Mouse (Mus musculus) thymus, postnatal 36 days (tissue): ENCODE results near the gene Tspan18.

Source experiments
- DNase-seq, 2 experiments: peaks; one replicate each; pipeline ENCODE4 v3.0.0; 2022; ENCODE audit warnings: mixed read lengths in 2 of 2

The Tspan18 gene

DNA sequence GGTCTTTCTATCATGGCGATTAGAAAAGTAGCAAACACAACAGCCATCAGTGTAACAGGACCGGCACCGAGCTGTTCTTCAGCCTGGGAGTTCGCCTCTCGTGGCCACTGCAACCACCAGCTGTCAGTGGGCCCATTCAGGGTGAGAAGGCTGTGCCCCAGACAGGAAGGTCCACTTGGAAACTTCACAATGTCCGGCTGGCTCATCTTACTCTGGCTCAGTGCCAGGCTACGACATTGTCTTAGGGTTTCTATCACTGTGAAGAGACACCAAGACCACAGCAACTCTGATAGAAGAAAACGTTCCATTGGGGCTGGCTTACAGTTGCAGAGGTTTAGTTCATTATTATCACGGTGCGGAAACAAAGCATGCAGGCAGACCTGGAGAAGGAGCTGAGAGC, 45.1 kb downstream of the Tspan18 start:
- no peak for DNase-seq

DNA sequence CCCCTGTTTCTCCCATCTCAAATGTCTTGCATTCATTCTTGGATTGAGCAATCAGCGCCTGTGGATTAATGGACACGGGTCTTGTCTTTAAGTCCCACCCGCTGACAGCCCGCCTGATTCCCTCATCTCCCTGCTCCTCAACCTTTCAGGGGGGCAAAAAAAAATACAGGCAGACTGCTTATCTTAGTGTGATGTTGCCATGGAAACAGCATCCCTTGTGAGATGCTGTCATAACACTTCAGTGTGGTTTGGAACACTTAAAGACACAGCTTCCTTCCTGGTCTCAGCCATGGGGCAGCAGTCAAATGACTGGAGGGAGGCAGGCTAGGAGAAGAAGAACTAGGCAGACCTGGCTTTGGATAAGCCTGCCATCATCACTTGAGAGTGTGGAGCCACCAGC, 47.0 kb downstream of the Tspan18 start:
- no peak for DNase-seq

DNA sequence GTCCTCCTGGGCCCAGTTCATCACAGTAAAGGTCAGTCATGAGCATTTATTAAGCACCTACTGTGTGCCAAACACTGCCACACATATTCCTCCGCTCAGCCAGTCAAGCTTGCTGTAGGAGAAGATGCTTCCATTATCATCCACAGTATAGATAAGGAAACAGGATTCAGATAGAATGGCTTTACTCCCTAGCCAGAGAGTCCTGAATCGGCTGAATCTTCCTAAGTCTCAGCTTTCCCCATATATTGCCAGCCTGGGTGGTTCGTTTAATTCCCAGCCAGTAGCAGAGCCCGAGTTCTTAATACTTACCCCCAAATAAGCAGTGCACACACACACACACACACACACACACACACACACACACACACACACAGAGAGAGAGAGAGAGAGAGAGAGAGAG, 47.6 kb downstream of the Tspan18 start:
- no peak for DNase-seq

DNA sequence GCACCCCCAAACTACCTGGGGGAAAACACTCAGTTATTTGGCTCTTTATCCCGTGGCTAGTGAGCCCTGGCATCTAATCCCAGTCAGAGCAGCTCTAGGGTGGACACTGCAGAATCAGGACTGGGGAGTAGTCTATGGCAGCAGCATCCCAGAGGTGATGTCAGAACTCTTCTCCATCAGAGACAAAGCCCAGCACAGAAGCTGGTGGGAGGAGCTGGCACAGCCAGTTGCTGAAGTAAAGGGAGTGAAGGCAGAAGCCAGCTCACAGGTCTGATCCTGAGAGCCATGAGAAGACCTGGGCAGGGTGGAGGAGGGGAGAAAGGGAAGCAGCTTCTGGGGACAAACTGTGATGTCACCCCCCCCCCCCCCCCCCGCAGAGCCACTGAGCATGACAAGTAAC, 48.0 kb downstream of the Tspan18 start:
- DNase-seq = no peak

DNA sequence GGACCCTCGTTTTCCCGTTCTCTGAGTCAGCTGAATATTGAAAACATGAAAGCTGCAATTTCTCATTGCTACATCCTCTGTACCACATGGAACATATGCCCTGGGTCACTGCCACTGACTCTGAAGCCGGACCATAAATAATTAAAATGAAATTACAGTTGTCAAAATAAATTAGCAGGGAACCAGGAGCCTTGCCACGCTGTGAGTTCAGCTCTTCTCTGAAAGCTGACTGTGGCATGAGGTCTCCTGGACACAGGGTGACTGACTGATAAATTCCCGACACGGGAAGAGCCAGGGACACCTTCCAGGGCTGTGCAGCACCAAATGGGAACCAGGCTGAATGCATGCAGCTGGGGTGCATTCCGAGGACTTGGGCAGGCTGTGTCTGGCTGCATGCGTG, 48.5 kb downstream of the Tspan18 start:
- DNase-seq = no peak

DNA sequence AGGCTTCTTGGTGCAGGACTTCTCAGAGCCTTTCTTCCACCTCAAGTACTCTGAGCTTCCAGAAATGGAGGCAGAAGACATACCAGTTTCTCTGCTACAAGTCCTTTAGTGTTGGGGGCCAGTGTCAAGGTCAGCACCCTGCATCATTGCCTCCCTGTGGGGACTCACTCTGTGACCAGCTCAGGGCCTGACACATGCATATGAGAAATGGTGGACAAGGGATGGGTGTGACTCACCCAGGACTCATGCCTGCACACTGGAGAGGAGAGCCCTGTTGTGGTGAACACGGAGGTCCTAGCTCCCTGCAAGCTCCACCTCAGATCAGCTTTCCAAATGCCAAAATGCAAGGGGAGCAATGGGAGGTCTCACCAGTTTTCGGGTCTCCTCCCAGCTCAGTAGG, 49.7 kb downstream of the Tspan18 start:
- no peak for DNase-seq

DNA sequence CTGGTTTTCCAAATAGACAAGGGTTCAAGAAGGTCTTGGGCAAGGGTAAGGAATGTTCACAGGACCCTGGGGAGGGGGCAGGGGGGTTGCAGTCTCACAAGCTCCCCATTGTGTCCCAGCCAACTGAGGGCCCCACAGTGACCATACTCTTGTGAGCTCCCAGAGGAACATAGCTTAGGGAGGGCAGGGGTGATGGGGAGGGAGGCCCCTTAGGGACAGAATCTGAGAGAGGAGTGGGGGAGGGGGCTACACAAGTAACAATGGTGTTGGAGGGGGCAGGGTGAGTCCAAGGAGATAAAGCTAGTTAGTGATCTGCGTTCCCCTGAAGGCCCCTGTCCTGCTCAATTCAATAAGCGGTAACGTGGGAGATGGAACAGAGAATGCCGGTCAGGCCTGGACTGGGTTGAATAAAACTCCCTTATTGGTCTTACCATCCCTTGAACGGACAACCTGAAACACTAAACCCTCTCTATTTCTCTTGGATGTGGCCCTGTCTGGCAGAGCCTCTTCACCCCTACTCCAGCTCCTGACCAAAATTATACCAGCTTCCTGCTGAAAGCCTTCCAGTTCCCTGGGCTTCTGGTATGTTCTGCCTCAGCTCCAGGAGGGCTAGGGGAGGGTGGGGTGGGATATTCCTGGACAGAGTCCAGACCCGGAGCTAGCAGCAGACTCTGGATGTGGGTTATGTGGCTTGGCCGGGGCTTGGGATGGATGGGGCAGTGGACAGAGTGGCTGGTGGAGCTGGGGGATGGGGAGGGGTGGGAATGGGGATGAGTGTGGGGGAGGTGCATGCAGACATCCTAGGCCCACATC, 50.6 kb downstream of the Tspan18 start:
- no peak for DNase-seq

DNA sequence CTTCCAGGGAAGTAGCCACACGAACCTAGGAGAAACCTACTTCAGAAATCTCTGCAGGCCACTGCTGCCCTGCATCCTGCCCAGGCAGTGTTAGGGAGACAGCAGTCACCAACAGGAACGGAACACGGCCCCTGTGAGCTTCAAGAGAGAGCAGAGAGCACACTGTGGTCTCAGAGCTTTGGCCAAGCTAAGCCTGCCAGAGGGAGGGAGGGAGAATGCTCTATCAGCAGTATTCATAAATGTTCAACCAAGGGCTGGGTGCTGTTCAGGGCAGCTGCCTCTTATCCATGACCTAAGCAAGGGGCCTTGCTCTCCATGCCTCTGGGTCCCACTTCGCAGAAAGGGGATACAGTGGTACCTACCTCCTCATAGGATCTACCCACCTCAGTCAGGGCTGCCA, 51.7 kb downstream of the Tspan18 start:
- DNase-seq = no peak

DNA sequence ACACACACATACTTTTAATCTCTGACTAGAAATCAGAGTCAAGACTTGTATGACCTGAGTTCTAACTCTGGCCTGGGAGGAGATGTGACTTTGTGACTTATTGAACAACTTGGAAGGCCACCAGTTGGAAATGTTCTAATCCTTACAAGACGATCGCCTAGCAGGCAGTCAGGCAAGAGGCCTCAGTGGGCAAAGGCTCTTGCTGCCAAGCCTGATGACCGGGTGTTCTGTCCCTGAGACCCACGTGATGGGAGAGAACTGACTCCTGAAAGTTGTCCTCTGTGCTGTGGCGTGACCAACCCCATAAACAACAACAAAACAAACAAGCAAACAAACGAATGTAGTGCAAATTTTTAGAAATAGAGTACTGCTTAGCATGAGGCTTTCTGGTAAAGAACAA, 52.8 kb downstream of the Tspan18 start:
- DNase-seq = no peak

DNA sequence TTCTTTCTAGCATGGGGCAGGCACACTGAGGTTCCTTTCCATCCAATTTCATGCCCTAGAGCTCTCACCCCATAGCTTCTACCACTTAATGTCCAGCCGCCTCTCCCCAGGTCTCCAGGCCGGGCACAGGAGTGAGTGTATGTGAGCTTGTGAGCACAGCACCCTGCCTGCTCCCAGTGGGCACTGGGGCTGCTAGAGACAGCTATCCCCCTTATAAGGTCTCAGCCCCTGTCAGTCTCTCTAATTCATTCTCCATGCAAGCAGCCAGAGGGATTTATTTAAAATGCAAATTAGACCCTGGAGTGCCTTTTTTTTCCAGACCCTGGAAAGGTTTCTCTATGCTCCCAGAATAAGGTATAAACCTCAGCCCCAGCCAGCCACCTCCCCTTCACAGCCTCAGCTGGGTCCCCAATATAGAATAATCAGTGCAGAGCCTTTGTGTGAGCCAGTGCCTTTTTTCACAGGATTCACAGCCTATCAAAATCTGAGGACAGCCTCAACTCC, 54.1 kb downstream of the Tspan18 start:
- DNase-seq = no peak

DNA sequence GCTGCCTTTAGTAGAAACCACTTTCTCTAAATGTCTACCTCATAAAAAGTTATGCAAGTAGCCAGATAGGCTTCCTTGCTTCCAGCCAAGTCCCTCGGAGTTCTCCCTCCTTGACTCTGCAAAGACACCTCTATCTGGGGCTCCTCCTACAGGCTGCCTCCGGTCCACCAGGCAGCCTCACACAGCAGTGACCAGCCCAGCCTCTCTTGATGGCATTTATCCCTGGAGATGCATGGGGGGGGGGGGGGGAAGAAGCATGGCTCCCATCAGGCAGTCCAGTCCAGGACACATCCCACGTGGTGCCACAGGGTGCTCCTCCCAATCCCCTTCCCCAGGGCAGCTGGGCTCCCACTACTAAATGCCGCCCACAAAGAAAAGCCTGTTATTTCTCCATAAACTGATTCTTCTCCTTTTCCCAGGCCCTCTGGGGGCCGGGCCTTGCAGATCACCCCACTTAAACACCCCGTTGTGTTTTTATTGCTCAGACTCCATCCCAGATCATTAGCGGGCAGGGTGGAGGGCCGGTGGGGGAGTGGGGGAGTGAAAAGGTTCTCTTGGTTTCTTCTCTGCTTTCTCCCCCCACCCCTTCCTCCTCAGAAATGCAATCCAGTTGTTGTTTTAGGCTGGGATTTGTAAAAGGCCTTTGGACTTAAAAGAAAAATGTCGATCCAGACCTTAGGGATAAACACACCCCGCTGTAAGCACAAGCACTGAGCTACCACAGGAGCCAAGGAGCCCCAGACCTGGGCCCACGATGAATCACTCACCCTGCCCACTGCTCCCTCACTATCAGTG, 55.9 kb downstream of the Tspan18 start:
- no peak for DNase-seq

DNA sequence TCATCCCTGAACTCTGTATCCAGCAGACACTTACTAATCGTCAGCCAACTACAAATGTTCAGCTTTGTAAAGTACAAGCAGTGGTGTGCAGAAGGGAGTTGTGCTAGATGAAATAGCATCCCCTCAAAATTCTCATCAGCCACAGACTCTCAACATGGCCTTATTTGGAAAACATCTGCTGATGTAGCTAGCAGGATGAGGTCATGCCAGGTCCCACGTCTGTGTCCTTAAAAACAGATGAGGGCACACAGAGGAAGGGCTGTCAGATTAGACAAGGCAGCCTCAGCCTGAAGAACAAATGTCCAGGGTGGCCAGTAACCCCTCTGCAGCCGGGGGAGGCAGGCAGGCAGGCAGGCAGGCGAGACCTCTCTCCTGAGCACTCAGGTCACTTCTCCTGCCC, 56.8 kb downstream of the Tspan18 start:
- DNase-seq = no peak

DNA sequence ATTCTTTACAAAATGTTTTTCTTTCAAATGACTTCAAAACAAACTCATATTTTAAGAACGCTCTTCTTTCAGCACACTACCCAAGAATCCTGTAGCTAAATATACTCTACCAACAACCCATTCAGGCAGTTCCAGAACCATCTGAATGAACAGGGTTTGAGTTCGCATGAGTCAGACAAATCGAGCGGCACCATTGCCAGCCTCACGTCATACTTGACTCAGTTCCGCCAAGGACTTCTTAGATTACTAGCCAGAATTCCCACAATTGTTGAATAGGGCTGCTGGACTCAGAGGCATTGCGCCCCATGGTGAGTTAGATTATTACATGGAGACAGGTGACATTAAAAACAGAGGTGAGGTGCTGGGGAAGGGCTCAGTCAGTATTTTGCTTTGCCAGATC, 58.3 kb downstream of the Tspan18 start:
- DNase-seq = no peak

DNA sequence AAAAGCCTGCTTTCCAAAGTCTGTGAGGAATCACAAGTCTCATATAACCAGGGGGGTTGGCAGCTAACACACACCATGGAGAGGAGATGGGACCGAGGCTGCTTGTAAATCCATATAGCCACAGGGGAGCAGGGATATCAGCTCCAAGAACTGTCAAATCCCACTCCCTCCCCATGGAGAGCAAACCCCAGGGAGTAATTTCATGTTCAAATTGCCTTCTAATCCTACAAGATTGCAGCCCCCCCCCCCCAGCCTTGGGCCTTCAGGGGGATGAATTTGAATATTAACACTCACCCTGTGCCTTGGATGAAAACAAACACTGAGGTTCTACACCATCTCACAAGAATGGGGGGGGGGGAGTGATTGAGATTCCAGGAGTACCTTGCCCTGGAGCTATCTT, 60.4 kb downstream of the Tspan18 start:
- DNase-seq = no peak

DNA sequence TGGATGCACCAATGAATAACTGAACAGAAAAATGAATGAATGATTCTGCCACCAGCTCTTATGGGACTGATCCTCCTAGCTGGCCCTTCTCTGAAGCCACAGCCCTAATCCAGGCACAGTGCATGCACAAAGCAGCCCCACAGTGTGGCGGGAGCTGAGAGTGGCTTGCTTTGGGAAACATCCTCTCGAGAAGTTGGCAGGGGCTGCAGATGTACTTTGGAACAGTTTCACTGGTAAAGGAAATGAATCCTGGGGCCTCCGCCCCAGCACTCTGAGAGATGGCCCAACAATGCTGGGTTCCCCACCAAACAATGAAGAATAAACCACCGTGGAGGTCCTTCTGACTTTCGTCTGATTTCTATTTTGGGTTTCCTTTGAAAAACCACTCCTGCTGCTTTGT, 64.2 kb downstream of the Tspan18 start:
- DNase-seq = no peak

DNA sequence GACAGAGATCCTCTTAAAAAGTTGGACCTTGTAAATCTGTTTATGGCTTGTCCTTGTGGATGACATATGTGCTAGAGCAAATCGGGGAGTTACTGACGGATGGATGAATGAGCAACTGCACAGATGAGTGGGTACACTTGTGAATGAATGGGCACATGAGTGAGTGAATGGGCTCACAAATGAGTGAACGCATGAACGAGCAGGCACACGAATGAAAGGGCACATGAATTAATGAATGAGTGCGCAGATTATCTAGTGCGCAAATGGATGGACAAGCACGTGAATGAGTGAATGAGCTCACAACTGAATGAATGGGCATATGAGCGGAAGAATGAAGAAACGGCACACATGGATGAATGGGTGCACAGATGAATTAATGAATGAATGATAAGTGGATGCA, 64.7 kb downstream of the Tspan18 start:
- no peak for DNase-seq

DNA sequence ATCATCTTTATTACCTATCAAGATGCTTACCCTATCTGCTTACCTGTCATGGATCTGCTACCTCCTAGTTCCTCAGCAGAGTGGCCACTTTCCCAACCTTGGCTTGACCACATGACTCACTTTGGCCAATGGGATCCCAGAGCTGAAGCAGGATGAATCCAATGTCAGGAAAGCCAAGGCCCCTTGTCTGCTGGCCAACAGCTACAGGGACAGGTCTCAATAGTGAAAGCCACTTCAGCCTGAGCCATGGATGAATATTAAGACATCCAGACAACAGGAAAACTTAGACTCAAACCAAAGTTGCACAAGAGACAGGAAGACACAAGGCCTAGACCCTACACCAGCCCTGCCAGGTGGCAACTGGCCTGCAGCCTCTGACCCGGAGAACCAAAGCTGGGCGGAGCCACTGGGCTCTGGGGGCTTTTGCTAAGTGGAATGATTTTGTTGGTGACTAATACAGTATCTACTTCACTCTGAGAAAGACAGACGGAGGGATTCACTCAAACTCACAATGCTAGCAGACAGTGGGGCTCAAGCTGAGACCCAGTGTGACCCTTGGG, 65.5 kb downstream of the Tspan18 start:
- DNase-seq = no peak

DNA sequence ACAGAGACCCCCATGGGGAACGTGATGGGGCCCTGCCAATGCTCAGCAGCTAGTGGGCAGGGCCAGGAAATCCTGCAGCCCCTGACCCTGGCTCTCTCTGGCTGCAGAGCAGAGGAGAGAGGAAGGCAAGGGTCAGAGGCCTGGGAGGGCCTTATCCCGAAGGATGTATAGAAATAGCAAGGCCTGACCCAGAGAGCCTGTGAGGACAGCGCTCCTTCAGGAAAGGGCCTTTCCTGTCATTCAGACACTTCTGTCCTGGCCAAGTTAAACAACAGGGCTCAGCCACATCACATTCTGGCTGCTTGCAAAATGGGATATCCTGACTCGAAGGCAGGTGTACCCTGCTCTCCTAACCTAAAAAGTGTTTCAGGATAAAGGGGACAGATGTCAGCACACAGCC, 66.5 kb downstream of the Tspan18 start:
- DNase-seq = no peak

DNA sequence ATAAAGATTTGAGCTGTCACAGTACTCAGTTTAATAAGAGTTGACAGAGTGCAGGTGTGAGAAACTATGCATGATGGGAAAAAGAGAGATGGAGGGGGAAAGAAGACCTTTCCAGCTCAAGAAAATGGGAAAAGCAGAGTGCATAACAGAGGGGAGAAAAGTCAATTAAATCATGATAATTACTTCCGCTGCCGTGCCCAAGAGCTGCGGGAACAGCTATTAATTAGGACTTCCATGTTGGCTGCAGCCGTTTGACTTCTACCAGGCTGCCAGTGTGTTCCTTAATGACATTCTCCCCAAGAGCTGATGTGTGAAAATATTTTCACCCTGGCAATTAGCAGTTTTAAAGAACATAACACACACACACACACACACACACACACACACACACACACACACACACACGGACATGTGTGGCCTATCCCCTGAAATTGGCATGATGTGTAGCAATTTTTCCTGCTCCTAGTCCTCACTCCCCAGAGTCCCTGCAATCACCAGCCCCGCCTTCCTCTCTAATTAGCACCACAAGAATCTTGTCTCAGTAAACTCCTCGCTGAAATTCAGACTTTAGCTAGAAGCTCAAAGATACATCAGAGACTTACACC, 67.6 kb downstream of the Tspan18 start:
- DNase-seq = no peak

DNA sequence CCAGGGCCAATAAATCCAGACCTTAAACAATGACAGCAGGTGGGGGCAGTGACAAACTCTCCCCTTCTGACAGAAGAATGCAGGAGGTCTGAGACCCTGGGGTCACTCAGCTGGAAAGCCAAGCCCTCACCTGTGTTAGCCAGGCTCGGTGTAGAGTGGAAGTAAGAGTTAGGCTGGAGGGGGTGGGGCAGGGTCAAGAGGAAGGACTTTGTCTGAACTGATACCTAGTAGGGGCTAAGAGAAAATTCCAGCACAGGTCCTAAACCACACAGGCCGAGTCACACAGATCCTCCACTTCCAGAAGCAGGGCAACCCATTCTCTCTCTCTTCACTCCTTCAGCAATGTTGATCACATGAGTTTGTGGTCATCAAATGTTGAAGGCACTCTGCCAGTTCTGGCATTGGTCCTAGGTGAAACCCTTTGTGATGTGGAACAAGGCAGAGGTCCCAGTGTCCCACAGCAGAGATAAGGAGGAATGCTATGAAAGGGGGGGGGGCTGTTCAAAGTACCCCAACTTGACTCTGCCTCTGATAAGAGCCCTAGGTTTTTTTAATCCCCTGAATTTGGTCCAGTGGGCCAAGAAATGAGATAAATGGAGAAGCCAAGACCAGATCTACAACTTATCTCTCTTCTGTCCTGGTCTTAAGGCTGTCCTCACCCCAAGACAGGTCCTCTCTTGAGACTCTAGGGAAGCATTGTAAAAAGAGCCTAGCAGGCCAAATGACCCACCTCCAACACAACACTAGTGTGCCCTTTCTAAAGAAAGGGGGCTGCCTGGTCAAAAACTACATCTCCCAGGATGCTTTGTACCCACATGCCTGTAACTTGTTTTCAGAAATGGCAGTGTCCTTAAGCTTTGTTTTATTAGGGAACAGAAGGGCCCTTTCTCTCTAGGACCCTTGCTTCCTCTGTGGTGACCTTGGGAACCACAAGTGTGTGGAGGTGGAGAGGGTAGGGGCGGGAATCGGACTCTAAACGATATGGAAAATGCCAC, 71.7 kb downstream of the Tspan18 start:
- no peak for DNase-seq

DNA sequence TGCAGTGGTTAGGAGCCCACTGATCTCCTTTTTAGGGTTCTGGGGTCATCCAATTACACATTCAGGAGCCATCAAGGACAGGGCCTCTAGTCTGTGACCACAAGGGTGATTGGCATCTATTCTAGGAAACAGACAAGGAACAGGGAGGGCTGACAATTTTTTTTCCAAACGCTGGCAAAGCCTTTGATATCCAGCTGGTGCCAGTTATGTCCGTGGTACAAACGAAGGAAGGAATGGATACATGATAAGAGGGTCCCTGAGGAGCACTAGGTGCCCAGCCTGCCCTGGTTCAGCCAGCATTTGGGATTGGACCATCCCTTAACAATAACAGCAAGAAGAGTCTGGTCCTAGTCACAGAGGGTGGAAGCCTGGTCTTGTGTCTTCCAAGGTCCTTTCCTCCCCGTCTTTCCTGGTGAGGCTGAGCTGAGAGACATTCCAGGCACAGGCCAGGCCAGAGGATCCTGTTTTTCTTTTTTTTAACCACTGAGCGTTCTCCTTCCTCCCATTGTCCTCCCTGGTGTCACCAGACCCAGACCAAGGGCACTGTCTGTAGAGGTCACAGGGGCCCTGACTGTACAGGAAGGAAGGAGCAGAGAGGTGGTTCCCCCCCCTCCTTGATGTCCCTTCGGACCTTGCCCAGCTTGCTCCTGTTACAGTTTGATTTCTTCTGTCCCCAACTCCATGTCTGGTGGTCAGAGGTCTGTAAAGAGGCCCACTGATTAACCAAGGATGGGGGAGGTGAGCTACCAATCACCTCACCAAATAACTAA, 72.6 kb downstream of the Tspan18 start:
- DNase-seq = no peak
